Mouse (Mus musculus): ENCODE measurements around the gene Gli2.

DNA sequence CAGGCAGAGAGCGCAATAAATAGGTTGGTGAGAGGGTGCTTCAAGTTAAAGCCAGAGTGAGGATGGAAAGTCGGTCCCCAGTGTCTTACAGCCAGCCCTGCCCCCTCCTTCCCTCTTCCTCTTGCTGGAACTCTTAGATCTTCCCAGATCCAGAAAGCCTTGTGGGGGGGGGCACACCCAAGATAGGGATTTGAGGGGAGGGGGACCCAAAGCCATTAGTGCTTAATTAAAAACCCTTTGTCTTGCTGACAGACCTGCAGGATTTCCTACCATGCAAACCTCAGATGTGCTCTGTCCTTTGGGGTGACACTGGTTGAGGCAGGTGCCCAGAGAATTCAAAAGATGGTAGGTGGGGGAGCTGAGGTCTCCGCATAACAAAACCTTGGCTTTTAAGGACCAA, 22.5 kb upstream of the Gli2 start:
- TF ChIP-seq CTCF (IDR thresholded peaks at IDR 0.05; ENCODE audit: extremely low read depth, insufficient read depth, low read length) (no peak), POLR2A (IDR thresholded peaks at IDR 0.05; ENCODE audit: extremely low read depth, insufficient read depth, low read length) (no peak)

Data from cortical plate, adult 2 months (tissue).